Mouse (Mus musculus): ENCODE measurements around the gene Calhm3.

Calhm3 gene

DNA sequence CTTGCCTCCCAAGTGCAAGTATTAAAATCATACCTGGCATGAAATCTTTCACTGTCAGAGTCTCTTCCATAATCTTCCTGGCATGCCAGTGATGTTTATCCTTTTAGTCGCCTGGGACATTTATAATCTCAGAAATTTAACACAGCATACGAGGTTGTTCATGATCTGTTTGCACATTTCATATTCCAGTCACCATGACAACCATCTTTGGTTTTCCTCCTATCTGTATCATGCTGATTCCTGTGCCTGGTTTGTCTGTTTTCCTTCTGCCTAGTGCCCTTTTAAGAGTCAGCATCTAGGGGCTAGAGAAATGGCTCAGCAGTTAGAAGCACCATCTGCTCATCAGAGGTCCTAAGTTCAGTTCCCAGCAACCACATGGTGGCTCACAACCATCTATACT is 38.9 kb downstream of the Calhm3 start:
- DNase-seq (ENCODE audit: low read depth), result no peak

DNA sequence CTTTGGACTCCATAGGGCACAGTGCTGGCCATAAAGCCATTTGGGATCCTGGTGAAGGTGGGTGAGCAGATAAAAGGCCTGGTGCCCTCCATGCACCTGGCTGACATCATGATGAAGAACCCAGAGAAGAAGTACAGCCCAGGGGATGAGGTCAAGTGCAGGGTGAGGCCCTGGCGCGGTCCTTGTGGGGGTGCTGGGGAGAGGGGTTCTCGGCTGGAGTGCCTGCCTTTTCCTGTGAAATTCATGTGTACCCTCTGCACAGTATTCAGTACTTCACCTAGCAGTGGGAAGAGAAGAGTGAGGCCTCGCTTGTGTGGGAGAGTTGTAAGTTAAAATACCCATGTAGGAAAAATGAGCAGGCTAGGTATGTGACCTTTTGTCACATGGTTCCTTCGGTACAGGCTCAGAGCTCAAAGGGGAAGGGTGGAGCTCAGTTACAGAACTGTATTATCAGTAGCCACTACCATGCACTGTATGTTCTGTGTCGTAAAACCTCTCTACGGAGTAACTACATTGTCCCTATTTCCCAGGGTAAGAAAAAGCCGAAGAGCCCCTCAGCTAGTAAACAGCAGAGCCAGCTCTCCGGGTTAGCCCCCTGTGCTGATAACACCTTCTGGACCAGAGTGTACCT is 52.8 kb downstream of the Calhm3 start:
- no peak for DNase-seq (ENCODE audit: low read depth)

All from 416B (cell line).